In the genomic region with DNA sequence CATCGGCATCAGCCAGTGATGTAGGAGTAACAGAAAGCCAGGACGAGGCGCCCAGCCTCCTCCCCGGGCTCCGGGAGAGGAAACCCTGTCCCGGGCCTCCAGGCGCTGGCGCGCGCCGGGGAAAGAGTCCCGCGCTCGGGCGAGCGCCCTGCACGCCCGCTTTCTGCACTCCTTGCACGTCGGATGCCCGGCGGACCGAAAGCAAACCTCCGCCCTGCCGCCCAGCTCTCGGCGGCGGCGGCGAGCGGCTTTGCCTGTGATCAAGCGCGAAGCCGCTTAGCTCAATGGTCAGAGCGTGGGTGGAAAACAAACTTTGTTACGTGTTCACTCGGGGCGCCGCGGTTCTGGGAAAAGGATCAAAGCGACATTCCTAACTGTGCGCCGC, we compare ENCODE assay signal across 8 mouse cellular contexts. TPM values are rescaled to one million over a fixed set of nuclear protein-coding genes. Genes with fewer than 3 reads are reported as not detected.
DNase-seq lines count a peak whose midpoint lies in the region; ATAC-seq and TF ChIP-seq lines count a peak whose summit lies in the region.

No protein-coding gene starts in this region.

- peak overlapping the region; percentile 97 for H3K9ac ChIP-seq in forebrain, embryonic 15.5 days (replicated peaks)
- peak overlapping the region; percentile 99 for H3K9ac ChIP-seq in lung, postnatal 0 days (replicated peaks; ENCODE audit: low read depth)

- DNase-seq in G1E (ENCODE audit: low spot score) = peak; percentile 32
- DNase-seq in cerebellum, adult 18-20 months = peak; percentile 70 to 79
- peak; percentile 36 for DNase-seq in heart, postnatal 25 days (ENCODE audit: low spot score)
- peak; percentile 34 to 45 for DNase-seq in layer of hippocampus, adult 8-10 months (ENCODE audit: low spot score in 2 of 2)
- DNase-seq in lung, postnatal 0 days (ENCODE audit: low spot score) = peak; percentile 73
- DNase-seq in ovary, postnatal 14 days (ENCODE audit: low spot score) = peak; percentile 41
- DNase-seq in thymus, postnatal 14 days = peak; percentile 72

- peaks cover 52% of the 10 kb centered on the region for H3K4me1 ChIP-seq in G1E (ENCODE audit: insufficient read depth, low read depth, low read length)
- H3K4me1 ChIP-seq in forebrain, embryonic 15.5 days = peaks cover 29% of the 10 kb centered on the region
- H3K4me1 ChIP-seq in lung, postnatal 0 days (ENCODE audit: insufficient read depth, low read depth, low read length) = peaks cover 5% of the 10 kb centered on the region; the same call in 1 of the 2 replicates

- no peak for TF ChIP-seq CTCF in G1E (IDR thresholded peaks at IDR 0.05; ENCODE audit: low read depth, low read length)
- TF ChIP-seq CTCF in lung, postnatal 0 days (IDR thresholded peaks at IDR 0.05) = no peak

- peak overlapping the region; percentile 97 for H3K4me3 ChIP-seq in G1E (ENCODE audit: low read depth, low read length)
- H3K4me3 ChIP-seq in forebrain, embryonic 15.5 days = peak overlapping the region; percentile 92
- H3K4me3 ChIP-seq in lung, postnatal 0 days (ENCODE audit: low read depth, low read length) = peak overlapping the region; percentile 100

- peaks cover 8% of the 10 kb centered on the region for H3K36me3 ChIP-seq in G1E (replicated peaks)
- H3K36me3 ChIP-seq in forebrain, embryonic 15.5 days = no peaks in the 10 kb centered on the region
- H3K36me3 ChIP-seq in lung, postnatal 0 days (ENCODE audit: insufficient read depth, low read length) = no peaks in the 10 kb centered on the region

- H3K4me2 ChIP-seq in forebrain, embryonic 15.5 days (replicated peaks) = peak overlapping the region; percentile 74
- H3K4me2 ChIP-seq in lung, postnatal 0 days (replicated peaks; ENCODE audit: low read depth, low read length) = peak overlapping the region; percentile 91

- ATAC-seq in G1E (ENCODE audit: extremely low read depth, insufficient number of reproducible peaks, low FRiP score, poor library complexity, severe bottlenecking) = no peak
- peak; percentile 71 for ATAC-seq in forebrain, embryonic 15.5 days (replicated peaks)
- peak; percentile 65 for ATAC-seq in lung, postnatal 0 days

- no peaks in the 10 kb centered on the region for H3K9me3 ChIP-seq in G1E (replicated peaks)
- no peaks in the 10 kb centered on the region for H3K9me3 ChIP-seq in forebrain, embryonic 15.5 days
- no peaks in the 10 kb centered on the region for H3K9me3 ChIP-seq in lung, postnatal 0 days (ENCODE audit: low read length)

- no peaks in the 10 kb centered on the region for H3K27me3 ChIP-seq in G1E (ENCODE audit: insufficient read depth, low read length)
- H3K27me3 ChIP-seq in forebrain, embryonic 15.5 days = 0 out of 2 replicates have a peak, but pooled peaks cover 4% of the 10 kb centered on the region
- H3K27me3 ChIP-seq in lung, postnatal 0 days (replicated peaks; ENCODE audit: insufficient read depth, low read length) = no peaks in the 10 kb centered on the region; the same call in 1 of the 2 replicates

- TF ChIP-seq EP300 in lung, postnatal 0 days (IDR thresholded peaks at IDR 0.05) = no peak

- WGBS in forebrain, embryonic 15.5 days = under 1% methylated on average over 43 of the region's 43 CpGs
- under 1% methylated on average over 43 of the region's 43 CpGs for WGBS in lung, postnatal 0 days

- intact Hi-C loops in heart, postnatal 25 days (cut with DNase I) = loop anchor here (5.0 kb wide), 1 partner anchor 170 kb away; no protein-coding TSS in a partner anchor

- peak overlapping the region; percentile 96 for H3K27ac ChIP-seq in forebrain, embryonic 15.5 days (replicated peaks)
- H3K27ac ChIP-seq in lung, postnatal 0 days (ENCODE audit: low read length) = peak overlapping the region; percentile 98

RNA-seq across cellular contexts. Expression of a gene that starts 0.6 kb away (rescaled TPM):
- 75.4 and 92.6 TPM in 2 replicates for total RNA-seq in G1E (2014; fragmentation: Nextera tagmentation)
- 53.6 and 61.5 TPM in 2 replicates for total RNA-seq in G1E (2017)
- polyA plus RNA-seq in G1E (2012) = 0.32 and 0.75 TPM in 2 replicates
- 59.1 and 60.7 TPM in 2 replicates for polyA plus RNA-seq in forebrain, embryonic 15.5 days (2015; fragmentation: Nextera tagmentation; extraction: Ambion mirVana)
- 10 to 100 TPM; 12.0 to 13.7 TPM for total RNA-seq in heart, postnatal 25 days (2021)
- 10 to 100 TPM; 37.8 to 53.6 (median 47.3) TPM for total RNA-seq in layer of hippocampus, adult 8-10 months (2022)
- 35.5 and 43.7 TPM in 2 replicates for polyA plus RNA-seq in lung, postnatal 0 days (2015; fragmentation: Nextera tagmentation; extraction: Ambion mirVana)
